Mouse (Mus musculus): ENCODE results near the gene Celf2.
"Not testable (repeated sequence)": the region's sequence is repeated elsewhere in the genome, so short reads cannot be mapped to it uniquely, and the experiment has no call there.

Celf2 gene

GRCm38 (mm10) chr2:7509463-7509862 lies at the start of gene Celf2:
Gene Celf2, minus strand, starts transcription at chr2:7509563.
- not testable (repeated sequence) for DNase-seq (ENCODE audit: low read depth)

GRCm38 (mm10) chr2:7555144-7555892 lies 46.0 kb upstream of the Celf2 start:
- no peak for DNase-seq (ENCODE audit: low read depth)

- DNase-seq (ENCODE audit: low read depth), result no peak
Observed at GRCm38 (mm10) chr2:7554601-7555000, 45.2 kb upstream of the Celf2 start.

GRCm38 (mm10) chr2:7552887-7553286 lies 43.5 kb upstream of the Celf2 start:
- DNase-seq (ENCODE audit: low read depth), result no peak

GRCm38 (mm10) chr2:7548886-7549285 lies 39.5 kb upstream of the Celf2 start:
- no peak for DNase-seq (ENCODE audit: low read depth)

- DNase-seq (ENCODE audit: low read depth), result no peak
Observed at GRCm38 (mm10) chr2:7534615-7535204, 25.3 kb upstream of the Celf2 start.

GRCm38 (mm10) chr2:7534195-7534594 lies 24.8 kb upstream of the Celf2 start:
- DNase-seq (ENCODE audit: low read depth), result no peak

GRCm38 (mm10) chr2:7531185-7531960 lies 22.0 kb upstream of the Celf2 start:
- DNase-seq (ENCODE audit: low read depth), result no peak

- no peak for DNase-seq (ENCODE audit: low read depth)
Observed at GRCm38 (mm10) chr2:7530461-7531184, 21.3 kb upstream of the Celf2 start.

- no peak for DNase-seq (ENCODE audit: low read depth)
Observed at GRCm38 (mm10) chr2:7529637-7530036, 20.3 kb upstream of the Celf2 start.

- no peak for DNase-seq (ENCODE audit: low read depth)
Observed at GRCm38 (mm10) chr2:7526696-7527095, 17.3 kb upstream of the Celf2 start.

GRCm38 (mm10) chr2:7519473-7519872 lies 10.1 kb upstream of the Celf2 start:
- no peak for DNase-seq (ENCODE audit: low read depth)

- no peak for DNase-seq (ENCODE audit: low read depth)
Observed at GRCm38 (mm10) chr2:7493420-7493819, 15.9 kb downstream of the Celf2 start.

GRCm38 (mm10) chr2:7484974-7485373 lies 24.4 kb downstream of the Celf2 start:
- no peak for DNase-seq (ENCODE audit: low read depth)

- no peak for DNase-seq (ENCODE audit: low read depth)
Observed at GRCm38 (mm10) chr2:7482062-7482461, 27.3 kb downstream of the Celf2 start.

- DNase-seq (ENCODE audit: low read depth), result peak; percentile 1
Observed at GRCm38 (mm10) chr2:7460329-7461056, 48.9 kb downstream of the Celf2 start.

GRCm38 (mm10) chr2:7438721-7439282 lies 70.6 kb downstream of the Celf2 start:
- DNase-seq (ENCODE audit: low read depth), result no peak

GRCm38 (mm10) chr2:7426481-7426880 lies 82.9 kb downstream of the Celf2 start:
- no peak for DNase-seq (ENCODE audit: low read depth)

GRCm38 (mm10) chr2:7400530-7400929 lies 108.8 kb downstream of the Celf2 start:
- no peak for DNase-seq (ENCODE audit: low read depth)

GRCm38 (mm10) chr2:7395935-7396334 lies 113.4 kb downstream of the Celf2 start:
- DNase-seq (ENCODE audit: low read depth), result no peak

- no peak for DNase-seq (ENCODE audit: low read depth)
Observed at GRCm38 (mm10) chr2:7395473-7395872, 113.9 kb downstream of the Celf2 start.
